Mouse (Mus musculus) monocyte, adult 2 months (primary cell): ENCODE results near the gene Tlcd1.

Experiments used
- DNase-seq, 2 experiments: peaks; one replicate each; pipeline ENCODE4 v3.0.0; 2022; ENCODE audit warnings: low spot score in 2 of 2, low read depth in 1 of 2

The Tlcd1 gene

GRCm38 (mm10) chr11:78160675-78161074, 15.8 kb upstream of the Tlcd1 start:
- no peak for DNase-seq

GRCm38 (mm10) chr11:78161169-78161568, 15.3 kb upstream of the Tlcd1 start:
- no peak for DNase-seq

- no peak for DNase-seq
Observed at GRCm38 (mm10) chr11:78161968-78162367, 14.5 kb upstream of the Tlcd1 start.

- no peak for DNase-seq
Observed at GRCm38 (mm10) chr11:78162504-78162903, 14.0 kb upstream of the Tlcd1 start.

GRCm38 (mm10) chr11:78163045-78163444, 13.5 kb upstream of the Tlcd1 start:
- DNase-seq: no peak

GRCm38 (mm10) chr11:78163681-78164603, 12.6 kb upstream of the Tlcd1 start:
- no peak for DNase-seq

- DNase-seq: no peak
Observed at GRCm38 (mm10) chr11:78164604-78164923, 11.9 kb upstream of the Tlcd1 start.

GRCm38 (mm10) chr11:78164924-78165760, 11.4 kb upstream of the Tlcd1 start, which contains the start of gene Traf4:
Gene Traf4, minus strand, starts transcription at chr11:78165589.
- DNase-seq: no peak

GRCm38 (mm10) chr11:78165761-78166109, 10.8 kb upstream of the Tlcd1 start:
- DNase-seq: no peak

GRCm38 (mm10) chr11:78166161-78166560, 10.3 kb upstream of the Tlcd1 start:
- DNase-seq: no peak

- no peak for DNase-seq
Observed at GRCm38 (mm10) chr11:78166640-78167039, 9.9 kb upstream of the Tlcd1 start.

- DNase-seq: no peak
Observed at GRCm38 (mm10) chr11:78167257-78167959, 9.1 kb upstream of the Tlcd1 start.

GRCm38 (mm10) chr11:78168541-78169468, 7.7 kb upstream of the Tlcd1 start:
- no peak for DNase-seq

GRCm38 (mm10) chr11:78170306-78170705, 6.2 kb upstream of the Tlcd1 start:
- DNase-seq: no peak

GRCm38 (mm10) chr11:78171328-78171727, 5.2 kb upstream of the Tlcd1 start:
- DNase-seq: no peak

- no peak for DNase-seq
Observed at GRCm38 (mm10) chr11:78172034-78172747, 4.3 kb upstream of the Tlcd1 start.

GRCm38 (mm10) chr11:78172748-78173383, 3.6 kb upstream of the Tlcd1 start:
- no peak for DNase-seq

- DNase-seq: no peak
Observed at GRCm38 (mm10) chr11:78174506-78174905, 2.0 kb upstream of the Tlcd1 start.

- no peak for DNase-seq
Observed at GRCm38 (mm10) chr11:78175771-78176401, 625 bp upstream of the Tlcd1 start.
